20 mouse cellular contexts compared by ENCODE assay signal in genomic region chr12:80602432-80602831, GRCm38 (mm10).
"Had no signal": no experiment of that assay in that cellular context is flagged by ENCODE, and none has a peak within 500 bp of the region (broad histone marks: within the 10 kb centered on the region; RNA-seq: fewer than 3 reads in every experiment).

No protein-coding gene starts in this region.

- H3K27me3 ChIP-seq: midbrain, embryonic 12.5 days; neural tube, embryonic 13.5 days; neural tube, embryonic 15.5 days had no signal

- H3K9ac ChIP-seq: lung, embryonic 14.5 days; midbrain, embryonic 12.5 days; neural tube, embryonic 13.5 days; neural tube, embryonic 15.5 days had no signal

- H3K4me2 ChIP-seq: lung, embryonic 14.5 days; midbrain, embryonic 12.5 days; neural tube, embryonic 13.5 days; neural tube, embryonic 15.5 days had no signal

- H3K4me3 ChIP-seq: megakaryocyte, embryonic 14.5 days; midbrain, embryonic 10.5 days; midbrain, embryonic 12.5 days; myocyte; neural tube, embryonic 13.5 days; neural tube, embryonic 15.5 days had no signal

- H3K27ac ChIP-seq: midbrain, embryonic 10.5 days; midbrain, embryonic 12.5 days; neural tube, embryonic 13.5 days; neural tube, embryonic 15.5 days had no signal

- H3K9me3 ChIP-seq: megakaryocyte, embryonic 14.5 days; midbrain, embryonic 10.5 days; midbrain, embryonic 12.5 days; neural tube, embryonic 13.5 days; neural tube, embryonic 15.5 days had no signal

- ATAC-seq: midbrain, embryonic 16.5 days had no signal

- DNase-seq: lung, adult 18-20 months; lung, embryonic 14.5 days; lung, postnatal 10 days; lung, postnatal 4 days; midbrain, embryonic 14.5 days; retina, postnatal 1 day; right cerebral cortex, adult 18-20 months; right cerebral cortex, postnatal 25 days; right cerebral cortex, postnatal 4 days; spleen, adult 18-20 months; thymus, adult 18-20 months; thymus, postnatal 25 days; thymus, postnatal 4 days had no signal
